Mouse (Mus musculus): ENCODE measurements around the gene Gm14496. TPM values are rescaled to one million over a fixed set of nuclear protein-coding genes. Genes with fewer than 3 reads are reported as not detected.
"Not testable (repeated sequence)": the region's sequence is repeated elsewhere in the genome, so short reads cannot be mapped to it uniquely, and the experiment has no call there.

The Gm14496 gene
- not detected in 2 replicates for polyA plus RNA-seq (2016; fragmentation: Nextera tagmentation; extraction: Ambion mirVana)

DNA sequence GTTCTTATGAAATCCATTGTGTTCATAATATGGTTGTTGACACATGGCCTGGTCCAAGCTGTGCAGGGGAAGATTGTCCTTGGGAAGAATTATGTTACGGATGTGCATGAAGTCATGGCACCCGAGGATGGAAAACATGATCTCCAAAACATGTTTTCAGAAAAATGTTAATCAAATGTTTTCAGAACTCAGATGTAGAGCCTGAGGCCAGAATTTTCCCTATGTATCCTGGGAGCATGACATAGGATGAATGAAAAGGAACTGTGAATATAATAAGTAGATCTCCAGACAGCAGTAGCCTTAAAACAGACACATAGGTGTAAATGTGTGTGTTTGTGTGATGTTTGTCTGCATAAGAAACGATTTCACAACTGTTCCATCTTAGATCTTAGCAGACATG, at the start of gene Gm14496:
Gene Gm14496, plus strand, starts transcription at position 301 of the 400 bp plus-strand sequence.
- no peak for DNase-seq (ENCODE audit: low spot score)
- Histone ChIP-seq H3K4me3 (no peak within 1 kb of the TSS), H3K36me3 (no peaks in the 10 kb centered on the region), H3K4me1 (no peaks in the 10 kb centered on the region), H3K27me3 (ENCODE audit: low read depth, poor library complexity, severe bottlenecking) (no peaks in the 10 kb centered on the region), H3K9me3 (replicated peaks) (no peaks in the 10 kb centered on the region), H3K27ac (no peak within 1 kb of the TSS)
- WGBS = 72% methylated on average over 3 of the region's 3 CpGs

DNA sequence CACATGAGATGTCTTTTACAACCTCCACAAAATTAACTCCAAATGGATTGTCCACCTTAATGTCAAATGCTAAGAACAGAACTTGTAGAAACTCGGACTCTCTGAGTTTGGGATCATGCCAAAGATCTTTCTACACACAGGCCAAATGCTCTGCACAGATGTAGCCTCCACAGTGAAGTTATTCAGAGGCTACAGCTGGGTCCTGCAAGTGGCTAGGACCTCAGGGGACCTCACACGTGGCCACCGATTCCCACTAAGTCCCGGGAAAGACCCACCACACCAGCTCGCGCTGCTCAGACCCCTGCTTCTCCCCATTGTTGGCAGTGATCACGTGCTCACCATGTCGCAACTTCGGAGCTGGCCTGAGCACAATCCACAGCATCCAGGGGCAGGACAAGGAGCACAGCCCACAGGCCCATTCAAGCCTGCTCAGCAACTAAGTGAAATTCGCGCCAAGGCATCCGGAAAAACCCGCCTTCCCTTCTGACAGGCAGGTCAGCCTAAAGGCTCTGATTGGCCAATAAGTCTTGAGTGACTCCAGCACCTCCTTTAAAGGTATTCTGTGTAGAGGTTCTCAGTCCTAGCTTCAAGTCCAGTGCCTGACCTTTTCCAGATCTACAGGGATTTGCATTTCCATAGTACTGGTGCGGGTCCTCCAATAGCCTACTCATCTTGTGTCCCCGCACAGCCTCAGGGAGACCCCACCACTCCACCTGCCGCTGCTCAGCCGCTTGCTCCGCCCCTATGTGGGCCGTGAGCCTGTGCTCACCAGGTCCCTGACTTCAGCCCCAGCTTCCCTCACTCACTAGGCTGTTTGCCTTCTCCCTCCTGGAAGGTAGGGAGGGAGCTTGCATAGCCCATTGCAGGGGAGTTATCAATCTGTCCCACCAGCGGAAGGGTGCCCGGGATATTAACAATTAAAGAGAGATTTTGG, 37.9 kb upstream of the Gm14496 start:
- H3K27ac ChIP-seq; H3K4me1 ChIP-seq; H3K36me3 ChIP-seq; H3K27me3 ChIP-seq (ENCODE audit: low read depth, poor library complexity, severe bottlenecking); H3K9me3 ChIP-seq (replicated peaks): not testable (repeated sequence)
- DNase-seq (ENCODE audit: low spot score) = peak; percentile 36
- peak overlapping the region; percentile 31 for H3K4me3 ChIP-seq
- 21% methylated on average over 21 of the region's 21 CpGs for WGBS

DNA sequence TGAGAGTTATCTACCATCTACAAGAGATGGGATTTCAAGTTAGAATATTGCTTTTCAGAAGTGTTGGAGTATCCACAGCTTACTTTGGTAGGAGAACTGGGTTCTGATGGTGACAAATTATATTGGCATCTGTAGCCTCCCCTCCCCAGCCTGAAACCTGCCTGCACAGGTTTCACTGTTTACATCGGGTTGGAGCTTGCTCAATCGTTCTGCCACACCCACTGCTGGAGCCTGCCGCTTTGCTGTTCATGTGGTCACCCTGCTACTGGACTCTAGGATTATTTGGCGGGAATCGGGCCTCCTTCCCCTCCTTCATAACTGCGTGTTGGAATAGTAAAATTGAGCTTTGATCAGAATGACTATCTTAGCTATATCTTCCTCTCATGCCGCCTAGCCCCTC, 22.5 kb upstream of the Gm14496 start:
- Histone ChIP-seq H3K9me3 (replicated peaks) (no peaks in the 10 kb centered on the region), H3K27me3 (ENCODE audit: low read depth, poor library complexity, severe bottlenecking) (no peaks in the 10 kb centered on the region), H3K27ac (no peak overlapping the region), H3K4me3 (no peak overlapping the region), H3K36me3 (no peaks in the 10 kb centered on the region), H3K4me1 (no peaks in the 10 kb centered on the region)
- no peak for DNase-seq (ENCODE audit: low spot score)
- 73% methylated on average over 7 of the region's 7 CpGs for WGBS

GRCm38 (mm10) chr2:181969187-181969586, 21.7 kb upstream of the Gm14496 start:
- H3K4me1 ChIP-seq = no peaks in the 10 kb centered on the region
- H3K36me3 ChIP-seq = no peaks in the 10 kb centered on the region
- WGBS = 91% methylated on average over 2 of the region's 2 CpGs

GRCm38 (mm10) chr2:181981969-181982368, 9.0 kb upstream of the Gm14496 start:
- WGBS = 79% methylated on average over 7 of the region's 7 CpGs
- not testable (repeated sequence) for H3K27ac ChIP-seq; H3K27me3 ChIP-seq (ENCODE audit: low read depth, poor library complexity, severe bottlenecking); DNase-seq (ENCODE audit: low spot score); H3K4me3 ChIP-seq; H3K4me1 ChIP-seq; H3K9me3 ChIP-seq (replicated peaks); H3K36me3 ChIP-seq

More at GRCm38 (mm10) chr2:181969187-181969586, 21.7 kb upstream of the Gm14496 start:
- no peaks in the 10 kb centered on the region for H3K27me3 ChIP-seq (ENCODE audit: low read depth, poor library complexity, severe bottlenecking)
- H3K27ac ChIP-seq = no peak overlapping the region
- H3K4me3 ChIP-seq = no peak overlapping the region
- DNase-seq (ENCODE audit: low spot score) = no peak
- no peaks in the 10 kb centered on the region for H3K9me3 ChIP-seq (replicated peaks)

Other genes starting within 250 kb of the Gm14496 start
- 0.18 TPM in 1 of 2 replicates, not detected in the other for gene Myt1, start 227.8 kb upstream of the Gm14496 start, polyA plus RNA-seq (2016; fragmentation: Nextera tagmentation; extraction: Ambion mirVana)
- 22.9 and 32.8 TPM in 2 replicates for gene Pcmtd2, start 153.3 kb upstream of the Gm14496 start, polyA plus RNA-seq (2016; fragmentation: Nextera tagmentation; extraction: Ambion mirVana)
- gene Polr3k, start 126.8 kb upstream of the Gm14496 start, polyA plus RNA-seq (2016; fragmentation: Nextera tagmentation; extraction: Ambion mirVana) = 101 and 105 TPM in 2 replicates